Mouse (Mus musculus) liver, embryonic 14.5 days (tissue): ENCODE data around the gene Lasp1. TPM values are rescaled to one million over a fixed set of nuclear protein-coding genes. Genes with fewer than 3 reads are reported as not detected.

Experiments
- ATAC-seq: fragments of 200-750 bp; cut with Nextera tagmentation; 2 replicates; pipeline ENCODE4 v1.8.0; 2017; ENCODE audit warnings: moderate number of reproducible peaks, mild to moderate bottlenecking, moderate library complexity; ENCODE audit not compliant: insufficient read depth
- DNase-seq, 3 experiments: peaks; one replicate each; pipeline ENCODE4 v3.0.0-alpha.2; 2012 to 2013; ENCODE audit warnings: low read depth in 3 of 3, low spot score in 3 of 3
- H3K27ac ChIP-seq: fragments of 300-500 bp; sonication (generic); 2 replicates; pipeline ENCODE4 v1.5.1; 2014; ENCODE audit warnings: moderate library complexity, mild to moderate bottlenecking, control low read depth, inconsistent platforms
- H3K27me3 ChIP-seq: fragments of 300-500 bp; sonication (generic); 2 replicates; pipeline ENCODE4 v1.6.1; 2014; ENCODE audit warnings: mild to moderate bottlenecking, low read length, moderate library complexity; ENCODE audit not compliant: control insufficient read depth, insufficient read depth
- H3K36me3 ChIP-seq: fragments of 300-500 bp; sonication (generic); replicated peaks from 2 replicates; pipeline ENCODE4 v1.6.1; 2014; ENCODE audit warnings: low read depth; ENCODE audit not compliant: control insufficient read depth, insufficient read depth
- H3K4me1 ChIP-seq, 2 experiments: fragments of 200-500 bp in 1 of 2; fragments of 300-500 bp in 1 of 2; sonication (generic) in 1 of 2; replicated peaks; 2 replicates each; pipeline ENCODE4 v1.6.1; 2012 to 2014; ENCODE audit warnings: antibody characterized with exemption in 1 of 2, inconsistent platforms in 1 of 2, low read length in 1 of 2; ENCODE audit not compliant: control insufficient read depth in 2 of 2, insufficient read depth in 2 of 2
- H3K4me2 ChIP-seq: fragments of 300-500 bp; sonication (generic); 2 replicates; pipeline ENCODE4 v1.6.1; 2014; ENCODE audit warnings: low read depth, mild to moderate bottlenecking, control low read depth, moderate library complexity
- H3K4me3 ChIP-seq, 2 experiments: fragments of 200-500 bp in 1 of 2; fragments of 300-500 bp in 1 of 2; sonication (generic) in 1 of 2; 2 replicates each; pipeline ENCODE4 v1.5.1; 2012 to 2014; ENCODE audit warnings: low read depth in 2 of 2, low read length in 2 of 2, mild to moderate bottlenecking in 2 of 2, control low read depth in 1 of 2, inconsistent platforms in 1 of 2, moderate library complexity in 1 of 2; ENCODE audit not compliant: insufficient read depth in 1 of 2
- H3K9ac ChIP-seq: fragments of 300-500 bp; sonication (generic); replicated peaks from 2 replicates; pipeline ENCODE4 v1.6.1; 2014; ENCODE audit warnings: mild to moderate bottlenecking, control low read depth, moderate library complexity
- H3K9me3 ChIP-seq: fragments of 300-500 bp; sonication (generic); 2 replicates; pipeline ENCODE4 v1.6.1; 2016; ENCODE audit warnings: low read length, mixed read lengths; ENCODE audit not compliant: control insufficient read depth
- CTCF ChIP-seq: IDR thresholded peaks from 2 replicates; pipeline ENCODE4 v1.5.1; 2016; ENCODE audit warnings: antibody characterized with exemption, low read depth, control low read depth
- EP300 ChIP-seq: IDR thresholded peaks from 2 replicates; pipeline ENCODE4 v1.6.1; 2016; ENCODE audit warnings: antibody characterized with exemption, low read depth
- WGBS: fragments of 180-500 bp; shearing (Covaris S2); extraction: QIAGEN DNeasy Blood & Tissue Kit; methylation state at CpG from one replicate; pipeline ENCODE4 v1.1.7; 2014; ENCODE audit not compliant: insufficient replicate concordance; 5-methylcytosine and 5-hydroxymethylcytosine counted together
- polyA plus RNA-seq, 2 experiments: library from polyadenylated mRNA; depleted of rRNA in 1 of 2; stranded (reverse) in 1 of 2; unstranded in 1 of 2; fragments of >200 nt; fragmentation: Nextera tagmentation in 1 of 2; extraction: Ambion mirVana in 1 of 2; gene quantifications; 2 replicates each; pipeline versions ENCODE4 v1.2.1 to v1.2.3; 2012 to 2014

The Lasp1 gene
- polyA plus RNA-seq, 2 experiments = 15.5 to 19.1 TPM

DNA sequence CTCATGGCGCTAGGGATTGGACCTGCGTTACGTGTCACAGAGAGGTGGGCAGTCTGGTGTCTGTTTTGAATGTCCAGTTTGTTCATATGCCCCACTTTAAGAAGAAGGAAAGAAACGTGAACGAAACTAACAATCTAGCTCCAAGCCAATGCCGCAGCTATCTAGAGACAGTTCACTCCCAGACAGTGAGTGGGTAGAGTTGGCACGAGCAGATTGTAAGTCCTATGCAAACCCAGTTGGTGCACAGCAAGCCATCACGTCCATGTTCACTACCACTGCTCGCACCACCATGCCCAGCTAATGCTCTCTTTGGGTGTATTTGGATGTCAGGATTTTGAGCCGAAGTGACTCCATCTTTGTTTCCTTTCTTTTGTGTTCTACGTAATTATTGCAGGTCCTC lies 25.4 kb downstream of the Lasp1 start:
- 80% methylated on average over 11 of the region's 11 CpGs for WGBS

GRCm38 (mm10) chr11:97824895-97825294 lies 26.1 kb downstream of the Lasp1 start:
- ATAC-seq = no peak
- Histone ChIP-seq H3K27me3 (no peaks in the 10 kb centered on the region), H3K9ac (no peak overlapping the region), H3K4me2 (no peak overlapping the region), H3K4me3 (no peak overlapping the region), H3K27ac (no peak overlapping the region), H3K36me3 (no peaks in the 10 kb centered on the region), H3K4me1 (peaks cover 0 to 19% of the 10 kb centered on the region in 2 experiments; a peak in 3 of 4 replicates), H3K9me3 (no peaks in the 10 kb centered on the region)
- TF ChIP-seq CTCF (no peak), EP300 (no peak)
- no peak for DNase-seq
- WGBS = 54% methylated on average over 6 of the region's 6 CpGs

More for the DNA sequence above, 25.4 kb downstream of the Lasp1 start:
- Histone ChIP-seq H3K27ac (no peak overlapping the region), H3K4me2 (no peak overlapping the region), H3K4me1 (peaks cover 0 to 21% of the 10 kb centered on the region in 2 experiments; a peak in 3 of 4 replicates), H3K4me3 (no peak overlapping the region), H3K27me3 (no peaks in the 10 kb centered on the region), H3K9ac (no peak overlapping the region), H3K9me3 (no peaks in the 10 kb centered on the region), H3K36me3 (no peaks in the 10 kb centered on the region)
- no peak for DNase-seq
- no peak for ATAC-seq
- TF ChIP-seq CTCF (no peak), EP300 (no peak)

- H3K9me3 ChIP-seq = no peaks in the 10 kb centered on the region
- DNase-seq (no peak), ATAC-seq (no peak)
- no peak overlapping the region for H3K4me3 ChIP-seq
- H3K27me3 ChIP-seq = no peaks in the 10 kb centered on the region
- H3K27ac ChIP-seq = no peak overlapping the region
- peaks cover 0 to 18% of the 10 kb centered on the region in 2 experiments; a peak in 3 of 4 replicates for H3K4me1 ChIP-seq
- TF ChIP-seq EP300 = no peak
- no peak for TF ChIP-seq CTCF
- no peak overlapping the region for H3K9ac ChIP-seq
- H3K36me3 ChIP-seq = no peaks in the 10 kb centered on the region
- H3K4me2 ChIP-seq = no peak overlapping the region
- WGBS = 63% methylated on average over 10 of the region's 10 CpGs
Measured at GRCm38 (mm10) chr11:97825295-97825694, 26.5 kb downstream of the Lasp1 start.

DNA sequence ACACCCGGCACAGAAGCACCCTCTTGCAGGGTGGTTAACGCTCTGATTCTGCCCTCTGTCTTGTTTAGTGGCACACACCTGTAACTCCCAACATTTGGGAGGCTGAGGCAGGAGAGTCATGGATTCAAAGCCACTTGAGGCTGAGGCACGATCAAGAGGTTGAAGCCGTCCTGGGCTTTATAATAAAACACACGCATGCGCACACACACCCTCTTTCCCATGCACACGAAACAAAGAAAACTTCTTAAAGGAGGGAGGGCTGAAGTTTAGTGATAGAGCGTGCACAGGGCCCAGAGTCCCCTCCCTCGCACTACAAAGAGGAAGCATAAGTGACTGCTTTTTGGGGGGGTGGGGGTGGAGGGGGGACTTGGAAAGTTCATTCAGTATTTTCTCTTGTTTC lies 27.2 kb downstream of the Lasp1 start:
- Histone ChIP-seq H3K36me3 (no peaks in the 10 kb centered on the region), H3K9me3 (no peaks in the 10 kb centered on the region), H3K27ac (no peak overlapping the region), H3K4me1 (peaks cover 0 to 21% of the 10 kb centered on the region in 2 experiments; a peak in 3 of 4 replicates), H3K4me2 (no peak overlapping the region), H3K4me3 (no peak overlapping the region), H3K9ac (no peak overlapping the region), H3K27me3 (no peaks in the 10 kb centered on the region)
- DNase-seq (no peak), ATAC-seq (no peak)
- no peak for TF ChIP-seq CTCF
- 36% methylated on average over 9 of the region's 9 CpGs for WGBS

DNA sequence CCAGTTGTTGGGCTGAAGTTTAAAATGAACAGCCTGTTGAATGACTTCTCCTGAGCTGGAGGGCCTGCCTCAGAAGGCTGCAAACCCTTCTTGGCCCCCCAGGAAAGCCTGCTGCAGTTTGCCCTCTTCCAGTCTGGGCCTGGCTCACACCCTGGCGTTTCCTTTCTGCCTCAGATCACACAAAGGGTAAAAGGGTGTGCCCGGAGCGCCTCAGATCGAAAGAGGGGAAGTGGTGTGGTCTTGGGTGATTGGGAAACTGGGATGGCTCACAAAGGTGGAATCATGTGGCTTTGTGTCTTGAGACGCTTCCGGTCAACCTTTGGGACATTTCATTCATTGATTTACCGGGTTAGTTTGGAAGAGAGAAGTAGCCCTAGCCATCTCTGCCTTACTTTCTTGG lies 27.6 kb downstream of the Lasp1 start:
- no peaks in the 10 kb centered on the region for H3K36me3 ChIP-seq
- TF ChIP-seq EP300 (no peak), CTCF (no peak)
- ATAC-seq = no peak
- H3K9ac ChIP-seq = no peak overlapping the region
- no peak for DNase-seq
- WGBS = 26% methylated on average over 7 of the region's 7 CpGs
- H3K4me2 ChIP-seq = no peak overlapping the region
- no peaks in the 10 kb centered on the region for H3K9me3 ChIP-seq
- H3K27me3 ChIP-seq = no peaks in the 10 kb centered on the region
- H3K4me1 ChIP-seq = peaks cover 0 to 17% of the 10 kb centered on the region in 2 experiments; a peak in 2 of 4 replicates
- no peak overlapping the region for H3K27ac ChIP-seq
- no peak overlapping the region for H3K4me3 ChIP-seq
